Mouse (Mus musculus): ENCODE data around the gene Washc2. TPM values are rescaled to one million over a fixed set of nuclear protein-coding genes. Genes with fewer than 3 reads are reported as not detected.
"Not testable (repeated sequence)": the region's sequence is repeated elsewhere in the genome, so short reads cannot be mapped to it uniquely, and the experiment has no call there.

Washc2 gene
- total RNA-seq (2021) = 10 to 100 TPM; 38.4 to 40.1 TPM
- long read RNA-seq, experiment 1, full-length matches to known transcripts = 14 of 39 reads
- long read RNA-seq, experiment 1, partial matches to known transcripts = 6 of 39 reads
- long read RNA-seq, experiment 1, other reads (novel, unspliced or antisense) = 19 of 39 reads
- long read RNA-seq, experiment 2, full-length matches to known transcripts = 27 of 83 reads
- long read RNA-seq, experiment 2, partial matches to known transcripts = 26 of 83 reads
- long read RNA-seq, experiment 2, other reads (novel, unspliced or antisense) = 30 of 83 reads

- peak; percentile 91 to 94 for DNase-seq (ENCODE audit: low spot score in 2 of 2)
These were observed at the start of gene Washc2 for GRCm38 (mm10) chr6:116207729-116208534. Washc2 (plus strand) TSS chr6:116208038.

- DNase-seq (ENCODE audit: low spot score in 2 of 2) = no peak
These were observed 41.5 kb upstream of the Washc2 start for GRCm38 (mm10) chr6:116166383-116166782.

- not testable (repeated sequence) for DNase-seq (ENCODE audit: low spot score in 2 of 2)
These were observed 34.2 kb upstream of the Washc2 start for GRCm38 (mm10) chr6:116173511-116174099.

GRCm38 (mm10) chr6:116178376-116178775 lies 29.5 kb upstream of the Washc2 start:
- no peak for DNase-seq (ENCODE audit: low spot score in 2 of 2)

GRCm38 (mm10) chr6:116180731-116181130 lies 27.1 kb upstream of the Washc2 start:
- no peak for DNase-seq (ENCODE audit: low spot score in 2 of 2)

- DNase-seq (ENCODE audit: low spot score in 2 of 2) = no peak
These were observed 24.3 kb upstream of the Washc2 start for GRCm38 (mm10) chr6:116183509-116183908.

- no peak for DNase-seq (ENCODE audit: low spot score in 2 of 2)
These were observed 21.4 kb upstream of the Washc2 start for GRCm38 (mm10) chr6:116186485-116186884.

- no peak for DNase-seq (ENCODE audit: low spot score in 2 of 2)
These were observed 18.4 kb upstream of the Washc2 start for GRCm38 (mm10) chr6:116189417-116189816.

- peak in 1 of 2 experiments; percentile 36 for DNase-seq (ENCODE audit: low spot score in 2 of 2)
These were observed 15.0 kb upstream of the Washc2 start for GRCm38 (mm10) chr6:116192809-116193311.

GRCm38 (mm10) chr6:116193394-116194393 lies 14.1 kb upstream of the Washc2 start, which contains the start of gene Tmcc1:
Tmcc1 (minus strand) TSS chr6:116193486.
- DNase-seq (ENCODE audit: low spot score in 2 of 2) = peak; percentile 98 to 99

GRCm38 (mm10) chr6:116195811-116196210 lies 12.0 kb upstream of the Washc2 start:
- no peak for DNase-seq (ENCODE audit: low spot score in 2 of 2)

GRCm38 (mm10) chr6:116198173-116198572 lies 9.7 kb upstream of the Washc2 start:
- no peak for DNase-seq (ENCODE audit: low spot score in 2 of 2)

- no peak for DNase-seq (ENCODE audit: low spot score in 2 of 2)
These were observed 8.2 kb upstream of the Washc2 start for GRCm38 (mm10) chr6:116199682-116200081.

- DNase-seq (ENCODE audit: low spot score in 2 of 2) = no peak
These were observed 19.9 kb downstream of the Washc2 start for GRCm38 (mm10) chr6:116227767-116228166.

- DNase-seq (ENCODE audit: low spot score in 2 of 2) = peak; percentile 27 to 65
These were observed 21.1 kb downstream of the Washc2 start for GRCm38 (mm10) chr6:116228785-116229525.

- not testable (repeated sequence) for DNase-seq (ENCODE audit: low spot score in 2 of 2)
These were observed 27.0 kb downstream of the Washc2 start for GRCm38 (mm10) chr6:116234821-116235220.

GRCm38 (mm10) chr6:116235336-116235735 lies 27.5 kb downstream of the Washc2 start:
- DNase-seq (ENCODE audit: low spot score in 2 of 2) = no peak

GRCm38 (mm10) chr6:116238083-116238482 lies 30.2 kb downstream of the Washc2 start:
- no peak for DNase-seq (ENCODE audit: low spot score in 2 of 2)

- no peak for DNase-seq (ENCODE audit: low spot score in 2 of 2)
These were observed 32.5 kb downstream of the Washc2 start for GRCm38 (mm10) chr6:116240371-116240770.

- DNase-seq (ENCODE audit: low spot score in 2 of 2) = no peak
These were observed 51.8 kb downstream of the Washc2 start for GRCm38 (mm10) chr6:116259649-116260048.
